Mouse (Mus musculus) kidney, adult 2 months (tissue): ENCODE data around the gene Apoa4.

Experiments
- CTCF ChIP-seq: fragments of 200-500 bp; conservative IDR thresholded peaks from 2 replicates; pipeline ENCODE4 v1.5.1; 2011; ENCODE audit warnings: low read depth, mild to moderate bottlenecking, control low read depth, low read length, moderate library complexity, mixed read lengths; ENCODE audit not compliant: insufficient read depth, insufficient read length
- POLR2A ChIP-seq: fragments of 200-500 bp; IDR thresholded peaks from one replicate; pipeline ENCODE4 v1.6.1; 2011; ENCODE audit warnings: low read depth, low read length, control low read depth

GRCm38 (mm10) chr9:46227064-46227614 lies 13.4 kb upstream of the Apoa4 start:
- TF ChIP-seq CTCF (no peak), POLR2A (no peak)
